Mouse (Mus musculus) frontal cortex, adult (tissue): Measurements from ENCODE around the gene Olfr320.
A peak's percentile ranks its signal among the peaks of the same experiment; 100 is the strongest.
"Not testable (repeated sequence)": the region's sequence is repeated elsewhere in the genome, so short reads cannot be mapped to it uniquely, and the experiment has no call there.

Experiments used
- ATAC-seq: cut with Nextera tagmentation; 2 replicates; pipeline ENCODE4 v1.9.2; 2017; ENCODE audit warnings: mild to moderate bottlenecking, moderate library complexity, mixed read lengths; ENCODE audit not compliant: low TSS enrichment

Gene Olfr320

DNA sequence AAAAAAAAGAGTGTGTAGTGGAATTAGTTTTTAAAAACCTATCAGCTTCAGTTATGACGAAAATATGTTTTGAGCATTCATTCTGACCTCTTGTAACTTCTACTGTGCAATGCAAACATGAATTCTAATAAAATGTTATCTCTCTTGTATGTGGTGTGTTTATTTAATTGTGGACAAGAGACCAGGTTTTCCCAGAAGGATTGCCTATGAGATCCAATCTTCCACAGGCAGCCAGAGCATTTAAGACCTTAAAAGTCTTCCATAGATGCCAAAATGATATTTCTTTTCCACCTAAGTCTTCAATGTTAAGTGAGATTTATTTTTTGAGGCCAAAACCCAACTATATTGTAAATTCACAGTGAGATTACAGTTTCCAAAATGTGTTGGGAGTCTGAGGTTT is at the start of gene Olfr320:
TSS of gene Olfr320 (plus strand) at position 301 of the 400 bp plus-strand sequence.
- no peak for ATAC-seq

DNA sequence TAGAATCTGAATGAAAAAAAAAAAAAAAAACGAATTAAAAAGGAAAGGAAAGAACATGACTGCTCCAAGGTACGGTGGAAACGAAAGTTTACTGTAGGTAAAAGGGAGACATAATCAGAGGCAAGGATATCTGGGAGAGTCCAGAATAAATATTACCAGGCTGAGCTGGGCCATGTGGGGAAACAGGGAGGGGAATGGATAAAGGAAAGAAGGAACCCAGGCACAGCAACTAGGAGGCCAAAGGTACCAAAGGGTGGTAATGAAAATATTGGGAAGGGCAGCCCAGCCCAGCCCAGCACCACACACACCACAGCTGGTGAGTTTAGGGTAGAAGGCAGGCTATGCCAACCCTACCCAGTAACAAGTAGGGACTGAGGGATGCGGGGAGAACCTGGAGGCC is 46.0 kb upstream of the Olfr320 start:
- no peak for ATAC-seq

- ATAC-seq = peak; percentile 62; the same call in 1 of the 2 replicates
Observed at GRCm38 (mm10) chr11:58636376-58636977, 44.4 kb upstream of the Olfr320 start.

DNA sequence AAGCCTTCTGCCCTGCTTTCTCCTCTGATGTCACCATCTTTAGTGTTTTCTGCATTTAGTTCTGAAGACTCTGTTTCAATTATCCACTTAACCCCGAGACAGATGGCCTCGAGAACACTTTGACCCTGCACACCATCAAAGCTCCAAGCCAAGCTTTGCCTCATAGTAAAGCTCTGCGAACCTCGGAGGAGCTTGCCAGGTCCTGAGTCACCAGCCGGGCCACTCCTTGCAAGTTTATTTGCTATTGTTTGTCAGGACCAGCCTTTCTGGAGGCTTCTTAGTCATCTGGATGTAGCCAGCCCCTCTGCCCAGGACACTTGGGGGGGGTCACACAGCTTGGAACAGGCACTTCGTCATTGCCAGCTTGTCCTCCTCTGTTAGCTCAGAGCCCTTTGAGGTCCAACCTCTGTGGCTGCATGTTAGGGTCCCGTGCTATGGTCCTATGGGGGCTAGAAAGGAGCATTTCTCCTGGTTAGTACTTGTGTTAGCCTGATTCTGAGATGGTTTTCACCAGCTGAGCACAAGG is 42.7 kb upstream of the Olfr320 start:
- ATAC-seq = no peak

- ATAC-seq = peak; percentile 34; the same call in 1 of the 2 replicates
Observed at GRCm38 (mm10) chr11:58640272-58640867, 40.5 kb upstream of the Olfr320 start, which contains the start of gene Trim58. Trim58 (plus strand) TSS chr11:58640465.

GRCm38 (mm10) chr11:58641057-58641456 is 39.8 kb upstream of the Olfr320 start:
- ATAC-seq = no peak

GRCm38 (mm10) chr11:58641638-58642358 is 39.1 kb upstream of the Olfr320 start:
- no peak for ATAC-seq

GRCm38 (mm10) chr11:58643350-58643749 is 37.5 kb upstream of the Olfr320 start:
- peak; percentile 55 for ATAC-seq

GRCm38 (mm10) chr11:58655151-58655550 is 25.7 kb upstream of the Olfr320 start:
- ATAC-seq = no peak

- ATAC-seq = no peak
Observed at GRCm38 (mm10) chr11:58658596-58658995, 22.3 kb upstream of the Olfr320 start, which contains the start of gene Olfr322. Olfr322 (plus strand) TSS chr11:58658782.

DNA sequence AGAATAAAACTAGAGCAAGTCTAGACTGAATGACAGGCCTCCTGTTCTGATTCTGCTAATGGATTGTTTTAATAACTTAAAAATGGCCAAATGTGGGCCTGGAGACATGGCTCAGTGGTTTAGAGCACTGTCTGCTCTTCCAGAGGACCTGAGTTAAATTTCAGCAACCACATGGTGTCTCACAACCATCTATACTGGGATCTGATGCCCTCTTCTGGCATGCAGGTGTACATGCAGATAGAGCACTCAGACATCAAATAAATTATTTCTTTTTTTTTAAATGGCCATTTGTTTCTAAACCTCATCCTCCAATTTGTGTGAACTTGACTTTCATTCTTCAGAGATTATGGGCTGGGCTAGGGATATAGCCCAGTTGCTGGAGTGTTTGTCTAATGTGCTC is 11.6 kb upstream of the Olfr320 start:
- no peak for ATAC-seq

GRCm38 (mm10) chr11:58671825-58672224 is 9.1 kb upstream of the Olfr320 start:
- ATAC-seq = no peak

GRCm38 (mm10) chr11:58698862-58699261 is 18.0 kb downstream of the Olfr320 start, which contains the start of gene Olfr319:
Olfr319 (plus strand) TSS chr11:58699162.
- no peak for ATAC-seq

- ATAC-seq = no peak
Observed at GRCm38 (mm10) chr11:58709086-58709485, 28.2 kb downstream of the Olfr320 start.

- ATAC-seq = not testable (repeated sequence)
Observed at GRCm38 (mm10) chr11:58717723-58718122, 36.8 kb downstream of the Olfr320 start.

GRCm38 (mm10) chr11:58719701-58720100 is 38.8 kb downstream of the Olfr320 start:
- no peak for ATAC-seq

GRCm38 (mm10) chr11:58723914-58724313 is 43.0 kb downstream of the Olfr320 start, which contains the start of gene Olfr318:
Olfr318 (minus strand) TSS chr11:58724014.
- no peak for ATAC-seq

DNA sequence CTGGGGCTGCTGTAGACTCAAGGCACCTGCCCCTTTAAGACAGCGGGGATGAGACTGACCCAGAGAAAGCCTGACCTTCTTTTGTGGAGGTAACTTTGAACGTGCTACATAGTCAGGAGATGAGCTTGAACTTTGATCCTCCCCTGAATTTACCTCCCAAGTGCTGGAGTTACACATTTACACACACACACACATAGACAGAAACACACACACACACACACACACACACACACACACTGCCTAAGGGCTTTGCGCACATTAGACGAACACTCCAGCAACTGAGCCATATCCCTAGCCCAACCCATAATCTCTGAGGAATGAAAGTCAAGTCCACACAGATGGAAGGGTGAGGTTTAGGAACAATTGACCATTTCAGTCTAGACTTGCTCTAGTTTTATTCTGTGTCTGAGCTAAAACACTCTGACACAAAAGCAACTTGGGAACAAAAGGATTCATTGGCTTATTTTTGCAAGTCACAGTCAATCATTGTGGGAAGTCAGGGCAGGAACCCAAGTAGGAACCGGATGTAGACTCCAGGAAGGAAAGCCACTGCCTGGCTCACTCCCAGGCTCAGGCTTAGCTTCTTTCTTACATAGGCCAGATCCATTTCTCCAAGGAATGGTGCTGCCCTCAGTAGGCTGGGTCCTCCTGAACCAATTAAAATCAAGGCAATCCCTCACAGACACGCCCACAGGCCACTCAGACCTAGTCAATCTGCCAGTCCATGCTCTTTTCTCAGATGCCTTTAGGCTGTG is 47.2 kb downstream of the Olfr320 start:
- ATAC-seq = not testable (repeated sequence)

DNA sequence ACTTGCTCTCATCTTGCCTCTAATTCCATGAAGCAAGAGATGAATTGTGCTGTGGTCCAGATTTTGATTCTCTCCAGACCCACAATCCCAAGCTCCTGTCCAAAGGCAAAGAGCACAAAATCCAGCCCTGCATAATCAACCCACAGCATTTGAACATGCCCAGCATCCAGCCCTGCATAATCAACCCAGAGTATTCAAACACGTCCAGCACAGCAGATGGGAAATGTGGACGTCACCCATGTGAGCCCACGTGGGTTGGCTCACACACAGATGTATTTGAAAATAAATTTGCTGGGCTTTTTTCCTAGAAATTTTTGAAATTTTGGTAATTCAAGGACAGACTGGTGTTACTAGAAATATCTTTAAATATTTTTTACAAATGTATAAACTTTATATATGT is 52.5 kb downstream of the Olfr320 start:
- ATAC-seq = peak; percentile 85
